Mouse (Mus musculus): ENCODE results near the gene Gse1.

Gene Gse1

GRCm38 (mm10) chr8:120626461-120626860 is 398.2 kb downstream of the Gse1 start:
- intact Hi-C loops (cut with DNase I): no loop called here

- intact Hi-C loops (cut with DNase I): no loop called here
These were observed 399.0 kb downstream of the Gse1 start for GRCm38 (mm10) chr8:120627298-120627697.

- intact Hi-C loops (cut with DNase I): no loop called here
These were observed 401.8 kb downstream of the Gse1 start for GRCm38 (mm10) chr8:120630031-120630430.

GRCm38 (mm10) chr8:120630848-120631247 is 402.6 kb downstream of the Gse1 start:
- intact Hi-C loops (cut with DNase I): no loop called here

Small RNAs within 50 kb of the gene (microRNA-seq; reads per million reads assigned to microRNA genes)
- gene Gm22715 (0 reads per million in 2 experiments), gene Mir7687 (0.46 to 1.2 reads per million in 2 experiments)

Data from adrenal gland (tissue).